Mouse (Mus musculus): ENCODE measurements around the gene Smim26. TPM values are rescaled to one million over a fixed set of nuclear protein-coding genes. Genes with fewer than 3 reads are reported as not detected.

The Smim26 gene
- 0.49 TPM in 1 of 2 replicates, not detected in the other for polyA plus RNA-seq (2012; rRNA removed)

DNA sequence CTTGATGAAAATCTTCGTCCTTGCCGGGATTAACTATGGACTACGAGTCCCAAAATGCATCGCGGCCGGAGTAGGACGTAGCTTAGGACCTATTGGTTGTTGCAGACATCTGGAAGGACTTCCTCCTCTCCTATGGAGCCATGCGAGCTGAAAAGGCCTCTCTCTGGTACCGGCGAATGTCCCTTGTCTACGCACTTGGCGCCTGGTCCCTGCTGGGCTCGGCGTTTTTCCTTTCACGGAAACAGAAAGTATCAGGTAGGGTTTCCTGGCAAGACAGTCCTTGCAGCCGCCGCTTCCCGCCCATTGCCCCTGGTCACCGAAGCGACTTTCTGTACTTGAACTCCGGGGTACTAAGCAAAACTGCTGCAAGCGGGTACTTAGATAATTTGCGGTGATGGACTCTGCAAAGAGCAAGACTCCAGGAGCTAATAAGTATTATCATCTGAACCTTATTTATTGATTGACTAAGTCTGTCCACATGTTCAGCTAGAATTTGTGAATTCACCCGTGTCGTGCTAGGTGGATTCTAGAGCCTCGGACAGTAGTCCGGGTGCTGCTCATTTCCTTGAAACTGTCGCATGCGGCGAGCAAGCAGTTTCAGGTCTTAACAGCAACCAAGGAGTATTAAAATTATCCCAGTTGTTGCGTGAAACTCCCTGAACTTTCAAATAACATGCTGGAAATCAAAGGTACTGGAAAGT lies at the start of gene Smim26:
Gene Smim26 (plus strand): TSS at position 104 of the 701 bp plus-strand sequence.

DNA sequence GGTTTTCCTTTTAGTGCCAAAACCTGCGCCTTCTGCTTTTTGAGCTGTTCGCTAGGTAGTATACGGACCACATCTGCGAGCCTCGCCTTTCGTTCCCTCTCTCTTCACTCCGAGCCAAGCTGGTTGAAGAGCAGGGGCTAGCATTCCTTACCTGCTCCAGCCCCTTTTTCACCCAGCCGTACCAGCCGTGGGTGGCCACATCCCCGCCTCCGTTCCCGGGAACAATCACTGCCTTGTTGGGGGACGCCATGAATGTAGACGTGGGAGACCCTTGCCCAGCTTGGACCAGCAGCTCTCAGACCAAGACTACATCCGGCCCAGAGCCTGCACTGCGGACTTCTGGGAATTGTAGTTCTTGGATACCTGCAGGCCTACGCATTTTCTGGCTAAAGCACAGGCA lies 43.3 kb upstream of the Smim26 start, which contains the start of gene Rbbp9:
Gene Rbbp9 (minus strand): TSS at position 341 of the 400 bp plus-strand sequence.

DNA sequence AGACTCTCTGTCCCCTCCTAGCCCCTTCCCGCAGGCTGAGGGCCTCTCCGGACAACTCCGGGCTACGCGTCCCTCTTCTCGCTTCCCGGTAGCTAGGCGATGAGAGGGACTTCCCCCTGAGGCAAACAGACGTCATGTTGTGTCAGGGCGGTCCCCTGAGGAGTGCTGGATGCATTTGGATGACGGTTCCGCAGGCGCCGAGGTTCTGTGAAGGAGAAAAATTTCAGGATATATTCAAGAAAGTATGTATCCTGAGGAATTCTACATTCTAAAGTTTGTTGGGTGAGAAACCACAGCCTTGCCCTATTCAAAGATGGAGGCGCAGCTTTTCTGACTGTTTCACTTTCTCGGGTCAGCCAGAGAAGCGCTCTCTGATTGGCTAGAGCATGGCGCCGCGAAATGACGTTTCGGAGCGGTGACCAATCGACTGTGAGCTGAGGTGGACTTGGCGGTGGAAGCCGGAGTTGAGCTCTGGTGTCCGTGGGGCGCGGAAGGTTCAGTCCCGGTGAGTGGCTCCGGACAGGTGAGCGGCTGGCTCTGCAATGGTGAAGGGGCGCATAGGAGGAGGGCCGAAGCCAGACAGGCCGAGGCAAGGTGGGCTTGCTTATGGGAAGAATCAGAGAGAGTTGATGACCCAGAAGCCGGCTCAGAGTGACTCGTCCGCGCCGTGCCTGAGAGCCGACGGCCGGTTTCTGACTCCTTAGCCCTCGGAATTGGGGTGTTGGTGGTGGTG lies 37.9 kb upstream of the Smim26 start, which contains the start of gene Sec23b:
Gene Sec23b (plus strand): TSS at position 410 of the 733 bp plus-strand sequence.

DNA sequence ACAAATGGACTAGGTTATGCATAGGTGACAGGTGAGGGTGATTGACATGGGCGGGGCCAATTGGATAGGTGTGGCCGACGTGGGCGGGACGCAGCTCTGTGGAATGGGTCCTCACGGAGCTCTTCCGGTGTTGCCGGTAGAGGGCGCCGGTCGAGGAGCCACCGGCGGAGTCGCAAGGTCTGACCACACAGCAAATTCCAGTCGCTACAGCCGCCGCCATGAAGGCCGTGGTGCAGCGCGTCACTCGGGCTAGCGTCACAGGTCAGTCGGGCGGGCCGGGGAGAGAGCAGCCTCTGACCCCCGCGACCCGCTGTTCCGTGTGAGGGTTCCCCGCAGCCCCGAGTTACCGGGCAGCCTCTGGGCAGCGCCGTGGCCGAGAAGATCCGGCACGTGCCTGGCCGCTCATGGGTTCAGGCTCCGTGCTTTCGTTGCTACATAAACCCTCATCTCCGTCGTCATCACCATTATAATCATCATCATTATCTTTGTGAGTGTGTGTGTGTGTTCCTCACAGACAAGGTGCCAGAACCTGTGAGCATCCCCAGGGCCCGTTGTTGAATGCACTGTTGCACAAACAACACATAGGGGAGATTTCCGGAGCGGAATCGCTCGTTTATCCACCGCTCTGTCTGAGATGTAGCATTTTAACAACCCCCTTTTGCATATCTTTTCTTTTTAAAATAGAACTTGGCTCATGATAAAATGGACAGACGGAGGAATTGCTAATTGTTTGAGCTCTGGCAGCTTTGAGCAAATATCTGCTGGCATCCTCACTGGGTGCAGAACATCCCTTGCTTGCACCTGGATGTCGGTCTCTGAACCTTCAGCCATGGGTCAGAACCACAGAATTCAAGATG lies 6.2 kb downstream of the Smim26 start, which contains the start of gene Dtd1:
Gene Dtd1 (plus strand): TSS at position 67 of the 857 bp plus-strand sequence.

Other genes with a start within 250 kb of the Smim26 start
- gene Kat14, start 225.1 kb upstream of the Smim26 start, polyA plus RNA-seq (2012; rRNA removed): 10.4 and 14.7 TPM in 2 replicates
- gene Pet117, start 225.1 kb upstream of the Smim26 start, polyA plus RNA-seq (2012; rRNA removed): not detected in 2 replicates
- 0.08 and 0.18 TPM in 2 replicates for gene Dzank1, start 66.6 kb upstream of the Smim26 start, polyA plus RNA-seq (2012; rRNA removed)
- gene Polr3f, start 66.3 kb upstream of the Smim26 start, polyA plus RNA-seq (2012; rRNA removed): 0.31 and 1.3 TPM in 2 replicates
- 2.0 and 2.6 TPM in 2 replicates for gene Rbbp9, start 43.2 kb upstream of the Smim26 start, polyA plus RNA-seq (2012; rRNA removed)
- gene Sec23b, start 37.8 kb upstream of the Smim26 start, polyA plus RNA-seq (2012; rRNA removed): 20.6 and 21.8 TPM in 2 replicates
- 2.4 and 3.2 TPM in 2 replicates for gene Dtd1, start 5.8 kb downstream of the Smim26 start, polyA plus RNA-seq (2012; rRNA removed)
- not detected in 2 replicates for gene Scp2d1, start 229.6 kb downstream of the Smim26 start, polyA plus RNA-seq (2012; rRNA removed)